Mouse (Mus musculus): ENCODE results near the gene Prr5l.

GRCm38 (mm10) chr2:101918518-101918917 is 35.7 kb upstream of the Prr5l start:
- TF ChIP-seq CTCF (IDR thresholded peaks at IDR 0.05), result no peak
- no peak for TF ChIP-seq EP300 (IDR thresholded peaks at IDR 0.05)
